Mouse (Mus musculus) cerebellum, postnatal 36 days (tissue): ENCODE measurements at regions not wholly inside any gene's neighbourhood (a gene's known extent, or its start where the extent isn't known, plus 50 kb on each side); places are given as distances from the start of the nearest gene placed in this dataset.
A peak's percentile ranks its signal among the peaks of the same experiment; 100 is the strongest.
"Not testable (repeated sequence)": the region's sequence is repeated elsewhere in the genome, so short reads cannot be mapped to it uniquely, and the experiment has no call there.

ENCODE experiments used
- DNase-seq, 2 experiments: peaks; one replicate each; pipeline ENCODE4 v3.0.0; 2021 to 2022; ENCODE audit warnings: mixed read lengths in 2 of 2

DNA sequence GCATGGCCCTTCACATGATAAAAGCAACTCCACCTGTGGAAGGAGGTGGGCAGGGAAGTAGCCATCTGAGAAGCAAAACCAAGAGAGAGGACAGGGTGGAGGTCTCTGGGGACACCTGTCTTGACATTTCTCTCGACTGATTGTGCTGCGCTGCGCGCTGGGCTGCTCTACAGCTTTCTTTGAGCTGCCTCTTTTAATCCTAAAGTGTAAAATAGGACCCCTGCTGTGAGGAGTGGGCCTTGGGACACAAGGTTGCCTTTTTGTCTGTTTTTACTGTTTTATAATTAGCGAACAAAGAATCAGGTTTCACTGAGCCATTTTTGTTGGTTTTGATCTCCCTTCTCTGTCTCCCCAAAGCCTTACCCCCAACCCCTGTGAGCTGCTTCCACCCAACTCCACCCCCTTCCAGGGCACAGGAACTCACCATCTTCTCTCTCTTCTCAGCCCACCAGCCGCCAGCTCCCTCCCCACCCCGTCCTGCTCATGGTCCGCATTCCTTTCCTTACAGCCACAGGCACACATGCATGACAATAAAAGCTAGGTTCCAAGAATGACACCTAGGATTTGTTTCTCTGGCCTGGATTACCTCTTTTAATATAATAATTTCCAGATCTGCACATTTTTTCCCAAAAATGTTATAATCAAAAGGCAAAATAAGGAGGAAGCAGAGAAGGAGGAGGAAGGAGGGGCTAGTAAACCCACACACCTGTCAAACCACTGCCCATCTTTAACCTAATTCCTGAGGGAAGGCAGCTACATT lies 57.3 kb downstream of the Cbln4 start:
- no peak for DNase-seq

GRCm38 (mm10) chr2:171969311-171969905 lies 73.9 kb downstream of the Cbln4 start:
- no peak for DNase-seq

DNA sequence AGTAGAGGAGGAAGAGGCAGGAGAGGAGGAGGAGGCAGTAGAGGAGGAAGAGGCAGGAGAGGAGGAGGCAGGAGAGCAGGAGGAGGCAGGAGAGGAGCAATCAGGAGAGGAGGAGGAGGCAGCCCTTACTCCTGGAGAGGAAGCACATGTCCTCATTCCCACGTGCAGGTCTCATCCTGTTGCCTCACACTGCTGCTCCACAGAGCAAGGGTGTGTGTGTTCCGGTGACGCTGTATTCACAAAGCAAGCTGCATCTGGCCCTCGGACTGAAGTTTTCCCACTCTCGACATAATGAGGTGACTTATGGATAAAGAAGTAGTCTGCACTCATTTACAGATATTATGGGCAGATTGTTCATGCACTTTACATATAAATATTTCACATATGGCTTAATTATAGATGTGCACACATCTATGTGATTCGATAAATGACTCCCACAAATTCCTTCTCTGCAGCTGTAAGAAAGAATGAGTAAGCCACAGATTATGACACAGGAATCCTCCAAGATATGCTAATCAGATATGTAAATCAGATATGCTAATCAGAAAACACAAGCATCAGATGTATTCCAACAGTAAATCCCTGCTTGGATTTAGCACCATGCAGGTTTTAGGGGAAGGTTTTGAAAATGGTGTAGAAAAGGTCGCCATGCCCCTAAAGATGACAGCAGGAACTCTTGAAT lies 96.6 kb downstream of the Cbln4 start:
- no peak for DNase-seq

GRCm38 (mm10) chr2:171942671-171943070 lies 100.6 kb downstream of the Cbln4 start:
- peak; percentile 50 to 52 for DNase-seq

DNA sequence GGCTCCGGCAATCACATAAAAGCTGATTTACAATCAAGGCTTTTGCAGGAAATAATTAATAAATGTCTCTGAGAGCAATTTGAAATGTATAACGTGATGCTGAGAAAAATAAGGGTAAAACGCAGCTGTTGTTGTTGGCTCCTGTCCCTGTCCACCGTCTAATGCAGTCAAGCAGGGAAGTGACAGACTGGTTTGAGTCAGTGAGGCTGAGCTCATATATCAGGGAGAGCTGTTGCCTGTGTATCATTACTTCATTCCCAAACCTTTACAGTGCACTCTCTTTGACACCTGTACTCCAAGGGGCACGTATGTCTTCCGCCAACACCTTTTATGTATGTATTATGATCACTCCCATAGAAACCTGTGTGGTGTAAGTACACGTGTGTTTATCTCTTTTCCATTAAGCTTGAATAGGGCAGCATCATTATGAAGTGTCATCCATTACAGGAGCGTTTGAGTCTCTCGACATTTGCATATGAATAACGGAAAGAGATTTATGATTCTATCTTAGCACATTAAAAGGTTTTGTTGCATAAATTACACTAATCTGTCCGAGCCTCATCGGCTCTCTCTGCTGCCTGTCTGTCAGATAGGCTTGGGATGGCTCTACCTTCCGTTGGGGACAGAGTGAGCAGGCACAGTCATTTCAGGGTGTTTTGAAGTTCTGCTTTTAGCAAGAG lies 107.5 kb downstream of the Cbln4 start:
- DNase-seq: no peak

DNA sequence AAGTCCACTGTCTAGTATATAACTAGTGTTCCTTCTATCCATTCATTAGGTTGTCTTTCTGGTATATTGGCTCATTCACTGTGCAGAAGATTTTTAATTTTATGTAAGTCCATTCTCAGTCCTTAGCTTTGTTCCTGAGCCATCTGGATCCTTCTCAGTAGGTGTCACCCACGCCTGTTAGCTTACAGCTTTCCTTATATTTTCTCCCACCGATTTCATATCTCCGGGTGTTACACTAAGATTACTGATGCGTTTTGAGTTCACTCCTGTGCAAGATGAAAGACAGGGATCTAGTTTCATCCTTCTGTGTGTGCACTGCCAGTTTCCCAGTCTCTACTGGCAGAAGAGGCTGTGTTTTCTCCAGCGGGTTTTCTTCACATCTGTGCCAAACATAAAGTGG lies 122.3 kb downstream of the Cbln4 start:
- no peak for DNase-seq

- DNase-seq: no peak
These were observed 156.0 kb downstream of the Cbln4 start for GRCm38 (mm10) chr2:171887306-171887705.

GRCm38 (mm10) chr2:171879238-171879960 lies 163.9 kb downstream of the Cbln4 start:
- not testable (repeated sequence) for DNase-seq

- DNase-seq: no peak
These were observed 175.7 kb downstream of the Cbln4 start for GRCm38 (mm10) chr2:171867550-171867949.

DNA sequence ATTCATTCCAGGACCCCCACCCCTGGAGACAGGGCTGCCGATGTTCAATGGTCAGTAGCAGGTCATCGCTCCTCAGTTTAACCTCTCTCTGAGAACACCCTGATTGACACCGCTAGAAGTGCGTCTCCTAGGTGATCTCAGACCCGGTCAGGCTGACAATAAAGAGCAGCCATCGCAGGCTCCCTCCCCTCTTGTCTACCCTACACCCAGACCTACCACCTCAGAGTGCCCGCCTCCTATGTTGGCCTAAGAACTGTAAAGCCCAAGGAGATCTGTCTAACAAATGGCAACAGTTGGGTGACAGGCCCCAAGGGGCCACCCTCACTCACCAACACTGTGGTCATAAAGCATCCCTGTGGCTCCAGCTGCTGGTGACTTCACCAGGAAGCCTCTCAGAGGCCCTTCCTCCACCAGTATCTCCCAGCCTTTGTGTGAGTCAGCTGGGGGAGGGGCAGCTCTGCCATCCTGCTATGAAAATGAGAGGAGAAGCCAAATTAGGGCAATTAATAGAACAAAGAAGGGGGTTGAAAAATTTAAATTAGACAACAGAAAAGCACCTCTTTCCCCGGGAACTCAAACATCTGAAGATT lies 178.8 kb downstream of the Cbln4 start:
- DNase-seq: no peak

DNA sequence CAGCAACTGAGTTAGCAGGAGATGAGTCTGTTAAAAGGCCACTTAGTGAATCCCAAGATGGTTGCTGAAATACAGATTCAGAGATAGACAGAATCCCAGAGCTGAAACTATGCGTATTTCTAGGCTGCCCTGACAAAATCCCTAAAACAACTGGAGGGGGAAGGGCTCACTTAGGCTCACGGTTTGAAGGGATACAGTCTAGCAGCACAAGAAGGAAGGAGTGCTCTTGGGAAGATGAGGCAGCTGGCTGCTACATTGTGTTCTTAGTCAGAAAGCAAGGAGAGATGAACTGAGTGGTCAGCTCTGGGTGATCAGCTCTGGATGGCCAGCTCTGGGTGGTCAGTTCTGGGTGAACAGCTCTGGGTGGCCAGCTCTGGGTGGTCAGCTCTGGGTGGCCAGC lies 180.6 kb downstream of the Cbln4 start:
- DNase-seq: no peak

- no peak for DNase-seq
These were observed 184.4 kb downstream of the Cbln4 start for GRCm38 (mm10) chr2:171858894-171859293.

- DNase-seq: no peak
These were observed 186.8 kb downstream of the Cbln4 start for GRCm38 (mm10) chr2:171856491-171856890.

- peak in 1 of 2 experiments; percentile 9 for DNase-seq
These were observed 196.3 kb downstream of the Cbln4 start for GRCm38 (mm10) chr2:171846826-171847492.

- no peak for DNase-seq
These were observed 203.1 kb downstream of the Cbln4 start for GRCm38 (mm10) chr2:171840058-171840713.

DNA sequence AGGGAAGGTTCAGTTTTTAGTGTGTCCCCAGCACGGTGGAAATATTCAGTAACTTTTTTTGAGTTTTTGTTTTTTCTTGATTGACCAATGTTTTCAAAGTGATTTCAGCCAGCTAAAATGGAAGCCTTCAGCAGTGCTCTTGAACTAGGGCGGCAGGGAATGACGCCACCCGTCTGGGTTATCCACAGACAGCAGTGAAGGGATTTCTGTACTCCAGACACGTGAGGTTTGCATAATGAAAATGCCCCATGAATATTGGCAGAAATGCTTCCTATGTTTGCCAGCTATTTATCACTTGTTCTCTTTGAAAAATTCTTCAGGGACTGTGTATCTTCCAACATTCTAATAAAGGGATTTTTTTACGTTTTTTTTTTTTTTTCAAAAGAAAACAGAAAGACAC lies 221.1 kb downstream of the Cbln4 start:
- DNase-seq: no peak

DNA sequence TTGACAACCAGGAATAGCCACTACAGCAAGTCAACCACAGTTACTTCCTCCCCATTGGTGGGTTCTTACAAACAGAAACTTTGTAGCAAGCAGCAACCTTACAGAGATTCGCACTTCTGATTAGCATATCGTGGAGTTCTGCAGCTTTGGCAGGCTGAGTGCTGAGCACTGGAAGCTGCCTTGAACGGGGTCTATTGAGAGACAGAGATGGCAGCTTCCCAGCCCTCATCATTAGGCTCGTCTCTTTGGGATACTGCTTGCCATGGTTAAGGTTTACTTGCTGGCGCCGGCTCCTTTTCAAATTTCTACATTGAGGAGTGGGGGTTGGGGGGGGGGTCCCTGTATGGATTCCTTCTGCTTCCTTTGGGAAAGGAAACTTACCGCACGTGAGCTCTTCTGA lies 224.8 kb downstream of the Cbln4 start:
- DNase-seq: no peak

- DNase-seq: no peak
These were observed 226.4 kb downstream of the Cbln4 start for GRCm38 (mm10) chr2:171816685-171817419.

- DNase-seq: no peak
These were observed 230.6 kb downstream of the Cbln4 start for GRCm38 (mm10) chr2:171812701-171813100.

DNA sequence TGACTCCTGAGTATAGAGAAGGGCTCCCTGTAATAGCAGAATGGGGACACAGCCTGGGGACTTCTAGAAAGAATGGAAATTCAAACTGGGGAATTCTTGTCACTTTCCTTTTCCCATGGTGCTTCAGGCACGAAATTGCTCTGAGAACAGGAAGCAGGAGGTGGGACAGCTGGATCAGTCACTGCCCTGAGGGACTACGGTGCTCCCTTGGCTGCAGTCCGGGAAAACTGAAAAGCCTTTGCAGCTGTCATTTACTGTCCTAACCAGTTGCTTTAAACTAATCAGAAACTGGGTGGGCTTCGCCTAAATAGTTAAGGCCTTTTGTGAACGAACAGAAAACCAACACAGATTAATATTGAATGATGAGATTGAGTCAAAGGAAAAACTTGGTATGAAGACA lies 237.9 kb downstream of the Cbln4 start:
- DNase-seq: no peak
